Mouse (Mus musculus) hindbrain, embryonic 11.5 days (tissue): ENCODE measurements around the gene Vwa8. TPM values are rescaled to one million over a fixed set of nuclear protein-coding genes. Genes with fewer than 3 reads are reported as not detected.

Experiments
- ATAC-seq: fragments of 200-750 bp; cut with Nextera tagmentation; 2 replicates; pipeline ENCODE4 v1.8.0; 2017; ENCODE audit warnings: mild to moderate bottlenecking, moderate TSS enrichment, moderate library complexity; ENCODE audit not compliant: low FRiP score
- DNase-seq: peaks from one replicate; pipeline ENCODE4 v3.0.0-alpha.2; 2015; ENCODE audit warnings: low spot score
- H3K27ac ChIP-seq: fragments of 300-500 bp; sonication (generic); 2 replicates; pipeline ENCODE4 v1.5.1; 2014; ENCODE audit warnings: mild to moderate bottlenecking, low read depth, low read length
- H3K27me3 ChIP-seq: fragments of 300-500 bp; sonication (generic); 2 replicates; pipeline ENCODE4 v1.6.1; 2014; ENCODE audit warnings: mild to moderate bottlenecking, low read length, moderate library complexity, mixed read lengths; ENCODE audit not compliant: control insufficient read depth, insufficient read depth
- H3K36me3 ChIP-seq: fragments of 300-500 bp; sonication (generic); 2 replicates; pipeline ENCODE4 v1.6.1; 2014; ENCODE audit warnings: mild to moderate bottlenecking, low read length, moderate library complexity, mixed read lengths; ENCODE audit not compliant: control insufficient read depth, insufficient read depth
- H3K4me1 ChIP-seq: fragments of 300-500 bp; sonication (generic); replicated peaks from 2 replicates; pipeline ENCODE4 v1.6.1; 2014; ENCODE audit warnings: low read length, mixed read lengths; ENCODE audit not compliant: control insufficient read depth, insufficient read depth
- H3K4me2 ChIP-seq: fragments of 300-500 bp; sonication (generic); replicated peaks from 2 replicates; pipeline ENCODE4 v1.6.1; 2014; ENCODE audit warnings: mild to moderate bottlenecking, low read depth, low read length
- H3K4me3 ChIP-seq: fragments of 300-500 bp; sonication (generic); 2 replicates; pipeline ENCODE4 v1.5.1; 2014; ENCODE audit warnings: low read depth, low read length
- H3K9ac ChIP-seq: fragments of 300-500 bp; sonication (generic); 2 replicates; pipeline ENCODE4 v1.6.1; 2014; ENCODE audit warnings: low read depth, low read length
- H3K9me3 ChIP-seq: fragments of 300-500 bp; sonication (generic); 2 replicates; pipeline ENCODE4 v1.6.1; 2016; ENCODE audit warnings: low read length; ENCODE audit not compliant: control insufficient read depth
- WGBS: fragments of 180-500 bp; shearing (Covaris S2); extraction: QIAGEN DNeasy Blood & Tissue Kit; methylation state at CpG from one replicate; pipeline ENCODE4 v1.1.7; 2014; 5-methylcytosine and 5-hydroxymethylcytosine counted together
- polyA plus RNA-seq: library from polyadenylated mRNA; unstranded; fragments of >200 nt; fragmentation: Nextera tagmentation; extraction: Ambion mirVana; gene quantifications from 2 replicates; pipeline ENCODE4 v1.2.1, GENCODE M21; 2014

Gene Vwa8
- polyA plus RNA-seq, 1 experiment from 2014 or later = 7.2 TPM

- Histone ChIP-seq H3K27me3 (no peaks in the 10 kb centered on the region), H3K9ac (no peak overlapping the region), H3K9me3 (no peaks in the 10 kb centered on the region), H3K4me3 (no peak overlapping the region), H3K36me3 (no peaks in the 10 kb centered on the region), H3K27ac (no peak overlapping the region), H3K4me2 (no peak overlapping the region), H3K4me1 (no peaks in the 10 kb centered on the region)
- no peak for ATAC-seq
- DNase-seq = no peak
- WGBS = 84% methylated on average over 10 of the region's 10 CpGs
Measured at GRCm38 (mm10) chr14:79184071-79184470, 335.2 kb downstream of the Vwa8 start.

- H3K4me3 ChIP-seq = no peak overlapping the region
- no peak overlapping the region for H3K4me2 ChIP-seq
- no peaks in the 10 kb centered on the region for H3K27me3 ChIP-seq
- WGBS = 73% methylated on average over 11 of the region's 11 CpGs
- H3K9me3 ChIP-seq = no peaks in the 10 kb centered on the region
- no peaks in the 10 kb centered on the region for H3K36me3 ChIP-seq
- no peaks in the 10 kb centered on the region for H3K4me1 ChIP-seq
- H3K9ac ChIP-seq = no peak overlapping the region
- no peak overlapping the region for H3K27ac ChIP-seq
- DNase-seq = no peak
- no peak for ATAC-seq
Measured at GRCm38 (mm10) chr14:79185018-79185685, 336.3 kb downstream of the Vwa8 start.

- WGBS = 100% methylated on average over 1 of the region's 1 CpGs
Measured at GRCm38 (mm10) chr14:79186976-79187375, 338.1 kb downstream of the Vwa8 start.

GRCm38 (mm10) chr14:79196711-79197110 lies 347.9 kb downstream of the Vwa8 start:
- ATAC-seq = no peak
- no peaks in the 10 kb centered on the region for H3K9me3 ChIP-seq
- H3K9ac ChIP-seq = no peak overlapping the region
- no peaks in the 10 kb centered on the region for H3K36me3 ChIP-seq
- no peaks in the 10 kb centered on the region for H3K27me3 ChIP-seq
- peaks cover 4% of the 10 kb centered on the region; the same call in 1 of the 2 replicates for H3K4me1 ChIP-seq
- H3K4me2 ChIP-seq = no peak overlapping the region
- no peak for DNase-seq
- no peak overlapping the region for H3K4me3 ChIP-seq
- WGBS = 63% methylated on average over 3 of the region's 3 CpGs
- H3K27ac ChIP-seq = no peak overlapping the region

More at GRCm38 (mm10) chr14:79186976-79187375, 338.1 kb downstream of the Vwa8 start:
- no peak overlapping the region for H3K4me2 ChIP-seq
- no peak for DNase-seq
- H3K9me3 ChIP-seq = no peaks in the 10 kb centered on the region
- H3K27me3 ChIP-seq = no peaks in the 10 kb centered on the region
- H3K4me1 ChIP-seq = no peaks in the 10 kb centered on the region
- H3K36me3 ChIP-seq = no peaks in the 10 kb centered on the region
- ATAC-seq = no peak
- H3K9ac ChIP-seq = no peak overlapping the region
- H3K4me3 ChIP-seq = no peak overlapping the region
- no peak overlapping the region for H3K27ac ChIP-seq

GRCm38 (mm10) chr14:79198066-79198465 lies 349.2 kb downstream of the Vwa8 start:
- no peak for ATAC-seq
- 93% methylated on average over 15 of the region's 15 CpGs for WGBS

GRCm38 (mm10) chr14:79200133-79200891 lies 351.5 kb downstream of the Vwa8 start:
- ATAC-seq = no peak
- no peak for DNase-seq
- no peak overlapping the region for H3K9ac ChIP-seq
- peaks cover 14% of the 10 kb centered on the region for H3K4me1 ChIP-seq
- no peak overlapping the region for H3K4me3 ChIP-seq
- H3K9me3 ChIP-seq = no peaks in the 10 kb centered on the region
- no peak overlapping the region for H3K4me2 ChIP-seq
- 57% methylated on average over 9 of the region's 9 CpGs for WGBS
- no peaks in the 10 kb centered on the region for H3K27me3 ChIP-seq
- no peak overlapping the region for H3K27ac ChIP-seq
- H3K36me3 ChIP-seq = no peaks in the 10 kb centered on the region

More at GRCm38 (mm10) chr14:79198066-79198465, 349.2 kb downstream of the Vwa8 start:
- H3K9ac ChIP-seq = no peak overlapping the region
- H3K4me2 ChIP-seq = no peak overlapping the region
- no peaks in the 10 kb centered on the region for H3K9me3 ChIP-seq
- no peak overlapping the region for H3K4me3 ChIP-seq
- H3K36me3 ChIP-seq = no peaks in the 10 kb centered on the region
- no peak for DNase-seq
- H3K27ac ChIP-seq = no peak overlapping the region
- H3K4me1 ChIP-seq = peaks cover 6% of the 10 kb centered on the region
- H3K27me3 ChIP-seq = no peaks in the 10 kb centered on the region

- WGBS = 74% methylated on average over 9 of the region's 9 CpGs
- Histone ChIP-seq H3K9me3 (no peaks in the 10 kb centered on the region), H3K9ac (no peak overlapping the region), H3K27ac (no peak overlapping the region), H3K4me2 (no peak overlapping the region), H3K27me3 (no peaks in the 10 kb centered on the region), H3K36me3 (no peaks in the 10 kb centered on the region), H3K4me1 (peaks cover 14% of the 10 kb centered on the region), H3K4me3 (no peak overlapping the region)
- DNase-seq (no peak), ATAC-seq (no peak)
Measured at GRCm38 (mm10) chr14:79200892-79201285, 352.0 kb downstream of the Vwa8 start.

- H3K27me3 ChIP-seq = no peaks in the 10 kb centered on the region
- no peaks in the 10 kb centered on the region for H3K9me3 ChIP-seq
- H3K36me3 ChIP-seq = no peaks in the 10 kb centered on the region
- DNase-seq = peak; percentile 44
- H3K4me3 ChIP-seq = no peak overlapping the region
- 46% methylated on average over 4 of the region's 4 CpGs for WGBS
- peaks cover 14% of the 10 kb centered on the region for H3K4me1 ChIP-seq
- peak overlapping the region; percentile 81 for H3K27ac ChIP-seq
- no peak overlapping the region for H3K4me2 ChIP-seq
- no peak overlapping the region for H3K9ac ChIP-seq
- peak; percentile 26; the same call in 1 of the 2 replicates for ATAC-seq
Measured at GRCm38 (mm10) chr14:79202722-79203362, 354.0 kb downstream of the Vwa8 start.
